Mouse (Mus musculus) hindbrain, embryonic 11.5 days (tissue): ENCODE data around the gene Pcgf2. TPM values are rescaled to one million over a fixed set of nuclear protein-coding genes. Genes with fewer than 3 reads are reported as not detected.

Source experiments
- ATAC-seq: fragments of 200-750 bp; cut with Nextera tagmentation; 2 replicates; pipeline ENCODE4 v1.8.0; 2017; ENCODE audit warnings: mild to moderate bottlenecking, moderate TSS enrichment, moderate library complexity; ENCODE audit not compliant: low FRiP score
- DNase-seq: peaks from one replicate; pipeline ENCODE4 v3.0.0-alpha.2; 2015; ENCODE audit warnings: low spot score
- H3K27ac ChIP-seq: fragments of 300-500 bp; sonication (generic); 2 replicates; pipeline ENCODE4 v1.5.1; 2014; ENCODE audit warnings: mild to moderate bottlenecking, low read depth, low read length
- H3K27me3 ChIP-seq: fragments of 300-500 bp; sonication (generic); 2 replicates; pipeline ENCODE4 v1.6.1; 2014; ENCODE audit warnings: mild to moderate bottlenecking, low read length, moderate library complexity, mixed read lengths; ENCODE audit not compliant: control insufficient read depth, insufficient read depth
- H3K36me3 ChIP-seq: fragments of 300-500 bp; sonication (generic); 2 replicates; pipeline ENCODE4 v1.6.1; 2014; ENCODE audit warnings: mild to moderate bottlenecking, low read length, moderate library complexity, mixed read lengths; ENCODE audit not compliant: control insufficient read depth, insufficient read depth
- H3K4me1 ChIP-seq: fragments of 300-500 bp; sonication (generic); replicated peaks from 2 replicates; pipeline ENCODE4 v1.6.1; 2014; ENCODE audit warnings: low read length, mixed read lengths; ENCODE audit not compliant: control insufficient read depth, insufficient read depth
- H3K4me2 ChIP-seq: fragments of 300-500 bp; sonication (generic); replicated peaks from 2 replicates; pipeline ENCODE4 v1.6.1; 2014; ENCODE audit warnings: mild to moderate bottlenecking, low read depth, low read length
- H3K4me3 ChIP-seq: fragments of 300-500 bp; sonication (generic); 2 replicates; pipeline ENCODE4 v1.5.1; 2014; ENCODE audit warnings: low read depth, low read length
- H3K9ac ChIP-seq: fragments of 300-500 bp; sonication (generic); 2 replicates; pipeline ENCODE4 v1.6.1; 2014; ENCODE audit warnings: low read depth, low read length
- H3K9me3 ChIP-seq: fragments of 300-500 bp; sonication (generic); 2 replicates; pipeline ENCODE4 v1.6.1; 2016; ENCODE audit warnings: low read length; ENCODE audit not compliant: control insufficient read depth
- WGBS: fragments of 180-500 bp; shearing (Covaris S2); extraction: QIAGEN DNeasy Blood & Tissue Kit; methylation state at CpG from one replicate; pipeline ENCODE4 v1.1.7; 2014; 5-methylcytosine and 5-hydroxymethylcytosine counted together
- polyA plus RNA-seq: library from polyadenylated mRNA; unstranded; fragments of >200 nt; fragmentation: Nextera tagmentation; extraction: Ambion mirVana; gene quantifications from 2 replicates; pipeline ENCODE4 v1.2.1, GENCODE M21; 2014

Pcgf2 gene
- 16.9 and 18.6 TPM in 2 replicates for polyA plus RNA-seq

DNA sequence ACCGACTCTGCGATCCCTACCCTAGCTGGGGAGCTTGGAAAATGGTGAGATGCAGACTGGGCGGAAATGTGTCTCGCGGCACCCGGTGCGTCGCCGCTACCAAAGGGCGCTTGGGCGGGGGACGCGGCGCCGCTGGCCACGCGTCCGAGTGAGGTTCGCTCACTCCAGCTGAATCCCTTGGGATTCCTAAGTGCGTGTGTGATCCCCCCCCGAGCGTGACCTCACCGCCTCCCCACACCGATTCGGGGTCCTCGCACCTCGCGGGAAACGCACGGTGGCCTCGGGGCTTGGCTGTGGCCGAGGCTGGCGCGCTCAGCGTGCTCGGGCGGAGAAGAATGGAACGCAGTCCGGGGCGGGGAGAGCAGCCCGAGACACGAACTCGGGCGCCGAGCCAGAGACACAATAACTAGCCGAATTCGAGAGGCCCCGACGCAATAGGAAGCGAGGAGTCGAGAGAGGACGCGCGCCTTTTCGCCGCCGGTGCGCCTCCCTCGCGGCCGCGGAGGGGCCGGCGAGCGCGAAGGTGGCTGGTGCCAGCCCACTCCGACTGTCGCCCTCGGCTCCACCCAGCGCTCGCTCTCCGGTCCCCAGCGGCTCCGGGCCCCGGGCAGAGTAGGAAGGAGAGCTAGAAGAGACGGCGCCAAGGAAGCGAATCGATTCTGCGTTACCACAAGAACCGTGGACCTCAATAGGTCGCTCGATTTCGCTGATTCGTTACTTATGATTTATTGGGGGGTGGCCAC lies at the start of gene Pcgf2:
Pcgf2 (minus strand) TSS at position 495 of the 743 bp plus-strand sequence.
- Histone ChIP-seq H3K4me1 (peaks cover 27% of the 10 kb centered on the region), H3K27me3 (no peaks in the 10 kb centered on the region), H3K4me3 (peak within 1 kb of the TSS; percentile 89), H3K36me3 (no peaks in the 10 kb centered on the region), H3K9me3 (no peaks in the 10 kb centered on the region), H3K27ac (peak within 1 kb of the TSS; percentile 98), H3K4me2 (peak within 1 kb of the TSS; percentile 96), H3K9ac (peak within 1 kb of the TSS; percentile 97)
- ATAC-seq, result peak; percentile 23
- WGBS, result under 1% methylated on average over 77 of the region's 85 CpGs
- peak; percentile 81 for DNase-seq

DNA sequence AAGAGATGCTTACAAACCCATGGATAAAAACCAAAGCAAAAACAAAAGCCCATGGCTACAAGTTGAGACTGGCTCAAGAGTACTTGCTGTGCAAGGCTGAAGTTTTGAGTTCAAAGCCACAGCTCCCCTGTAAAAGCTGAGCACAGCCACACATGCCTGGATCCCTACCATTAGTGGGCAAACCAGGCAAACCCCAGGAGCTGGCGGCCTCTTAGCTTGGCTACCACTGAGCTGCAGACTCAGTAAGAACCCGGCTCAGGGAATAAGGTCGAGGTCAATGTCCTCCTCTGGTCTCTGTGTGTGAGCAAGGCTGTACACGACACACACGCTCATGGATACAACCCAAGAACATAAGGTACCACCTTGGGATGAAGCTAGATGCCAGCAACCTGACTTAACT lies 48.2 kb upstream of the Pcgf2 start:
- peaks cover 10% of the 10 kb centered on the region; the same call in 1 of the 2 replicates for H3K36me3 ChIP-seq
- H3K9me3 ChIP-seq, result no peaks in the 10 kb centered on the region
- no peak overlapping the region for H3K4me3 ChIP-seq
- 93% methylated on average over 5 of the region's 5 CpGs for WGBS
- peaks cover under 1% of the 10 kb centered on the region for H3K4me1 ChIP-seq
- ATAC-seq, result no peak
- no peak overlapping the region for H3K9ac ChIP-seq
- H3K27me3 ChIP-seq, result no peaks in the 10 kb centered on the region; the same call in 1 of the 2 replicates
- H3K4me2 ChIP-seq, result no peak overlapping the region
- DNase-seq, result no peak
- no peak overlapping the region for H3K27ac ChIP-seq

DNA sequence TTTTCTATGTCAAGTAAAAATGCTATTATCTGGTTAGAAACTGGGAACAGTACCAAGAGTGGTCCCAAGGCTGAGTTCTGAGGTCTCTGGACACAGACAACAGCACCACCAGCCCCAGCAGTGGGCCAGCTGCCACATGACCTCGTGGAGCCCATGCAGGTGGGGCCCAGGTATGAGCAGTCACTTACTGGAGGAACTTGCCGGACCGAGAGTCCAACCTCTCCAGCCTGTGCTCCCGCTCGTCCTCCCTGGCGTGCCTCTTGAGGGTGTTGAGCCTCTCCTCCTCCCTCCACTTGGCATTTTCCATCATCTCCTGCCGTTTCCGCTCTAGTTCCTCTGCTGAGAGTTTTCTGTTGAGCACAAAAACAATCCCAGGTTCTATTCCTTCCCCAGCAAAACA lies 47.5 kb upstream of the Pcgf2 start:
- 94% methylated on average over 8 of the region's 8 CpGs for WGBS
- ATAC-seq, result no peak

DNA sequence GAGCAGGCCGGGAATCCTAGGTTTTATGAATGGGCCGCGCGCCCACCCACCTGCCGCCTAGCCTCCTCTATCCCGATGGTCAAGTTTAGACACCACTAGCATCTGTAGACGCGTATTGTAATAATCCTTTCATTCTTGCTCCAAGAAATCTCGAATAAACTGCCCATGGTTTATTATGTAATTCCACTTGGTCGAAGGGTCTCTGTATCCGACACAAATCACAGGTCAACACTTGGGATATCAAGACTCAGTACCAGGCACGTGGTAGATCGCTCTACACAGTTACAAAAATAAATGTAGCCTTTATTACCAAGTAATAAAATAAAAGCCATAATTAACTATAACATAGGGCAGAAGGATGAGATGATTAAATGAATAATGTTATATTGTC lies 45.0 kb upstream of the Pcgf2 start:
- peak overlapping the region; percentile 78 for H3K4me2 ChIP-seq
- DNase-seq, result no peak
- peak; percentile 55; the same call in 1 of the 2 replicates for ATAC-seq
- H3K4me3 ChIP-seq, result peak overlapping the region; percentile 60
- H3K27ac ChIP-seq, result no peak overlapping the region
- no peaks in the 10 kb centered on the region for H3K9me3 ChIP-seq
- 13% methylated on average over 13 of the region's 13 CpGs for WGBS
- H3K27me3 ChIP-seq, result no peaks in the 10 kb centered on the region
- H3K4me1 ChIP-seq, result peaks cover 8% of the 10 kb centered on the region
- peaks cover 2% of the 10 kb centered on the region; the same call in 1 of the 2 replicates for H3K36me3 ChIP-seq
- no peak overlapping the region for H3K9ac ChIP-seq

More for the DNA sequence above, 47.5 kb upstream of the Pcgf2 start:
- no peak for DNase-seq
- no peak overlapping the region for H3K4me2 ChIP-seq
- H3K27me3 ChIP-seq, result no peaks in the 10 kb centered on the region; the same call in 1 of the 2 replicates
- no peak overlapping the region for H3K4me3 ChIP-seq
- H3K27ac ChIP-seq, result no peak overlapping the region
- H3K4me1 ChIP-seq, result peaks cover 8% of the 10 kb centered on the region
- no peaks in the 10 kb centered on the region for H3K9me3 ChIP-seq
- H3K36me3 ChIP-seq, result peaks cover 6% of the 10 kb centered on the region; the same call in 1 of the 2 replicates
- no peak overlapping the region for H3K9ac ChIP-seq

DNA sequence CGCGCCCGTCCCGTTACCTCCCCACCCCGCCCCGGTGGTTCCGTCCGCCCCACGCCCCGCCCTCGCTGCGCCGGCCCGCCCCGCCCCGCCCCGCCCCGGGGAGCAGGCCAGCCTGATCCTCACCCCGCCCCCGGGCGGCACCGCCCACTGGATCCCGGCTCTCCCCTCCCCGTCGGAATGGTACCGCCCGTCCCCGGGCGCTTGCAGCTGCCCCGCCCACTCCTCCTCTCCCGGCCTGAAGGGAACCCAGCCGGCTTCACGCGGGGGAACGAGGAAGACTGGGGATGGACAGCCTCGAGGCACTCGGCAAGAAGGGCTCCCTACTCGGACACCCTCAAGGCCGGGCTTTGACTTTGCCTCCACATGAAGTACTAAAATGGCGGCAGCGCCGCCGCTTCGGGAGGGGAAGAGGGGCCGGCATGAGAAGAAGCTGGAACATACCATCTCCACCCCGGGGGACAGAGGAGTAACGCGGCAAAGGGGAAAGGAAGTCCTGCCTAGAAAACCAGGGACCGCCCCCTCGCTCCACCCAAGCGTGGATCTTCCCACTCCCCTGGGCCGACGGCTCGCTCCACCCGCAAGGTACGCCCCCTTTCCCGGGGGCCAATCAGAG lies 44.5 kb upstream of the Pcgf2 start:
- Histone ChIP-seq H3K27me3 (no peaks in the 10 kb centered on the region), H3K4me2 (peak overlapping the region; percentile 78), H3K4me1 (peaks cover 8% of the 10 kb centered on the region), H3K36me3 (no peaks in the 10 kb centered on the region), H3K9ac (peak overlapping the region; percentile 88), H3K4me3 (peak overlapping the region; percentile 60), H3K27ac (peak overlapping the region; percentile 94), H3K9me3 (no peaks in the 10 kb centered on the region)
- DNase-seq (peak; percentile 98), ATAC-seq (peak; percentile 97)
- under 1% methylated on average over 23 of the region's 57 CpGs for WGBS

DNA sequence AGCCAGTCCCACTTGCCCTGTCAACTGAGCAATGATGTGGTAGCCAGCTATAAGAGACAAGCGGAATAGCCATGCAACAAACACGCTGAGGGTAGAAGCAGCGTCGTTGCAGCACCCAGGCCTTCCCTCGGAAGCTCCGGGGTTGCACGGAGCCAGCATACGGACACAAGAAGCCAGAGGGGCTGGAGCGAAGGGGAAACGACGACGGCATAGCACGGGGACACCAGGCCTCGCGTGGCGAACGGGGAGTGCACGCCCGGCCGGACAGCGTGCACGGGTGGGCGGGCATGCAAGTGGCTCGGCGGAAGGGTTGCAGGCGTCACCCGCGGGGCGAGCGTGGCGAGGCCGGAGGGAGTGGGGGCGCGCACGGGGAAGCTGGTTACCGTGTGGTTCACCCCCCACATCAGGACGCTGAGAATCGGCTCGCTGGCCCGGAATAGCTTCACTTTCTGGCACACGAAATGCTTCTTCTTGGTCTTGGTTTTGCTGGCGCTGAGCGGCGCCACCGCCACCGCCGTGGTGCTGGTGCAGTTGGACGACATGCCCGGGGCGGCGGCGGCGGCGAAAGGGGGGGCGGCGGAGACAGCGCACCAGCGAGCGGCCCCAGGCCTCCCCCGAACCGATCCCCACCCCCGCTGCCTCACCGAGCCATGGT lies 43.9 kb upstream of the Pcgf2 start, which contains the start of gene Pip4k2b:
Pip4k2b (minus strand) TSS at position 642 of the 655 bp plus-strand sequence.
- ATAC-seq (peak; percentile 52), DNase-seq (peak; percentile 60)
- WGBS, result under 1% methylated on average over 52 of the region's 63 CpGs
- peak within 1 kb of the TSS; percentile 88 for H3K9ac ChIP-seq
- peaks cover 8% of the 10 kb centered on the region for H3K4me1 ChIP-seq
- H3K4me2 ChIP-seq, result peak within 1 kb of the TSS; percentile 78
- H3K36me3 ChIP-seq, result no peaks in the 10 kb centered on the region
- peak within 1 kb of the TSS; percentile 94 for H3K27ac ChIP-seq
- no peaks in the 10 kb centered on the region for H3K27me3 ChIP-seq
- H3K4me3 ChIP-seq, result peak within 1 kb of the TSS; percentile 60
- H3K9me3 ChIP-seq, result no peaks in the 10 kb centered on the region

DNA sequence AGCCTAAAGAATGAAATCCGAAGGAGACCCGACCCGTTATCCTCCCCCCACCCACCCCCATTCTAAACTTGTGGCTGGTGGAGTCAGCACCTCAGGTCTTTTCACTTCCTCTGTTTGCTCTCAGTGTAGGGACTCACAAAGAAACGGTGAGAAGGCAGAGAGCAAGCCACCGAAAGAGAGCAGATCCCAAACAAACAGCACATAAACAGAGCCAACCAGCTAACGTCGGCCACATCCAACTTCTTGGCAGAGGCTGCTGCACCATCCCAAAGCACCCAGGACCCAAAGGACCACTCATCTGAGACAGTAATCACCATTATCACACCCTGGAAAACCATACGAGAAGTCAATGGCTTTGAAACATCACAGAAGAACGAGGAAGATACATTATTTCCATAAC lies 43.1 kb upstream of the Pcgf2 start:
- peaks cover 8% of the 10 kb centered on the region for H3K4me1 ChIP-seq
- H3K9me3 ChIP-seq, result no peaks in the 10 kb centered on the region
- no peak overlapping the region for H3K27ac ChIP-seq
- H3K4me3 ChIP-seq, result peak overlapping the region; percentile 60
- no peaks in the 10 kb centered on the region for H3K36me3 ChIP-seq
- ATAC-seq (no peak), DNase-seq (no peak)
- H3K27me3 ChIP-seq, result no peaks in the 10 kb centered on the region
- WGBS, result 48% methylated on average over 9 of the region's 9 CpGs
- peak overlapping the region; percentile 78 for H3K4me2 ChIP-seq
- H3K9ac ChIP-seq, result peak overlapping the region; percentile 85; the same call in 1 of the 2 replicates

DNA sequence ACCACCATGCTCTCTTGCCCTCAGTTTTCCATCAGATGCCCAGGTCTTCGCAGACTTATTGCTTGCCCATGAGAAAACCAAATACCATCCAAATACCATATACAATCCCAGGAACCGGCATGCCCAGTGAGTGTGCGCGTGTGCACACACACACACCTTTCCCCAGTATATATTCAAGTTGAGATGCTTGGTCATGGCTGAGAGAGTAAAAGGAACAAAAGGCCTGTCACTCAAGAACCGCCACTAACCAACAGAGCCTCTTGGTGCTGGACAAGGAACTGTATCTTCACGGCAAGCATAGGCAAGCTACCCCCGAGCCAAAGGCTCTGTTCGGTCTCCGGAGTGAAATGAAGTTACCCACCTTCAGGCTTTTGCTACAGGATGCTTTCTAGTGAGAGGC lies 42.3 kb upstream of the Pcgf2 start:
- DNase-seq (no peak), ATAC-seq (no peak)
- Histone ChIP-seq H3K27ac (no peak overlapping the region), H3K27me3 (no peaks in the 10 kb centered on the region), H3K4me3 (peak overlapping the region; percentile 60), H3K4me1 (peaks cover 8% of the 10 kb centered on the region), H3K4me2 (peak overlapping the region; percentile 78), H3K9ac (0 out of 2 replicates have a peak overlapping the region, but pooled peaks have one; percentile 4), H3K36me3 (no peaks in the 10 kb centered on the region), H3K9me3 (no peaks in the 10 kb centered on the region)
- 80% methylated on average over 9 of the region's 9 CpGs for WGBS
